14 mouse cellular contexts compared by ENCODE assay signal in genomic region chr5:77986449-77987047, GRCm38 (mm10).
A peak's percentile ranks its signal among the peaks of the same experiment; 100 is the strongest.
DNase-seq lines count a peak whose midpoint lies in the region; ATAC-seq and TF ChIP-seq lines count a peak whose summit lies in the region.
"Had no signal": no experiment of that assay in that cellular context is flagged by ENCODE, and none has a peak within 500 bp of the region (broad histone marks: within the 10 kb centered on the region; RNA-seq: fewer than 3 reads in every experiment).

No protein-coding gene starts in this region.

- no peaks in the 10 kb centered on the region for H3K9me3 ChIP-seq in limb, embryonic 14.5 days (ENCODE audit: control insufficient read depth, low read length)
- H3K9me3 ChIP-seq in limb, embryonic 10.5 days (replicated peaks): no peaks in the 10 kb centered on the region
- no peaks in the 10 kb centered on the region for H3K9me3 ChIP-seq in hindbrain, embryonic 13.5 days

- no peaks in the 10 kb centered on the region for H3K4me1 ChIP-seq in limb, embryonic 14.5 days (ENCODE audit: control insufficient read depth, insufficient read depth, low read length)
- H3K4me1 ChIP-seq in limb, embryonic 10.5 days: no peaks in the 10 kb centered on the region
- 0 out of 2 replicates have a peak, but pooled peaks cover 3% of the 10 kb centered on the region for H3K4me1 ChIP-seq in hindbrain, embryonic 13.5 days (replicated peaks)

- ATAC-seq in limb, embryonic 14.5 days (ENCODE audit: low FRiP score, low read depth): no peak
- ATAC-seq in hindbrain, embryonic 13.5 days (ENCODE audit: low FRiP score): peak; percentile 49; the same call in 1 of the 2 replicates
- ATAC-seq: midbrain, embryonic 16.5 days had no signal

- H3K4me3 ChIP-seq in limb, embryonic 14.5 days (replicated peaks; ENCODE audit: low read length): no peak overlapping the region
- H3K4me3 ChIP-seq in limb, embryonic 10.5 days: no peak overlapping the region
- H3K4me3 ChIP-seq in hindbrain, embryonic 13.5 days: no peak overlapping the region

- 80% methylated on average over 10 of the region's 10 CpGs for WGBS in limb, embryonic 14.5 days
- WGBS in limb, embryonic 10.5 days: 85% methylated on average over 10 of the region's 10 CpGs
- 32% methylated on average over 10 of the region's 10 CpGs for WGBS in hindbrain, embryonic 13.5 days

- peak; percentile 8 for DNase-seq in cerebellum, adult 11-12 months
- DNase-seq in cerebellum, postnatal 36 days: no peak
- DNase-seq in limb, embryonic 14.5 days (ENCODE audit: low spot score): peak; percentile 2
- no peak for DNase-seq in limb, embryonic 10.5 days (ENCODE audit: low spot score)
- peak; percentile 67 for DNase-seq in retina, embryonic 14.5 days (ENCODE audit: low spot score)
- no peak for DNase-seq in kidney, postnatal 14 days
- DNase-seq in right cerebral cortex, postnatal 10 days (ENCODE audit: low spot score in 2 of 2): no peak
- DNase-seq: heart, postnatal 10 days; kidney, adult 11 months; lung, postnatal 14 days; thymus, adult 18-20 months had no signal

- no peak overlapping the region for H3K4me2 ChIP-seq in limb, embryonic 14.5 days (replicated peaks; ENCODE audit: low read depth, low read length, severe bottlenecking)
- H3K4me2 ChIP-seq in hindbrain, embryonic 13.5 days: no peak overlapping the region
- H3K4me2 ChIP-seq: liver, embryonic 11.5 days had no signal

- no peaks in the 10 kb centered on the region for H3K36me3 ChIP-seq in limb, embryonic 14.5 days (ENCODE audit: control insufficient read depth, insufficient read depth, low read length)
- H3K36me3 ChIP-seq in limb, embryonic 10.5 days: no peaks in the 10 kb centered on the region
- no peaks in the 10 kb centered on the region for H3K36me3 ChIP-seq in hindbrain, embryonic 13.5 days

- no peak for TF ChIP-seq POLR2A in limb, embryonic 14.5 days (IDR thresholded peaks at IDR 0.05; ENCODE audit: borderline replicate concordance, extremely low read depth, insufficient read depth, insufficient read length)

- no peak overlapping the region for H3K9ac ChIP-seq in limb, embryonic 14.5 days (ENCODE audit: low read depth, low read length, severe bottlenecking)
- H3K9ac ChIP-seq in hindbrain, embryonic 13.5 days: no peak overlapping the region

- no peak overlapping the region for H3K27ac ChIP-seq in limb, embryonic 14.5 days (replicated peaks; ENCODE audit: low read depth, low read length)
- no peak overlapping the region for H3K27ac ChIP-seq in limb, embryonic 10.5 days
- no peak overlapping the region for H3K27ac ChIP-seq in hindbrain, embryonic 13.5 days

- no peaks in the 10 kb centered on the region for H3K27me3 ChIP-seq in limb, embryonic 14.5 days (ENCODE audit: control insufficient read depth, insufficient read depth, low read length)
- H3K27me3 ChIP-seq in limb, embryonic 10.5 days (ENCODE audit: low read depth, poor library complexity, severe bottlenecking): no peaks in the 10 kb centered on the region
- H3K27me3 ChIP-seq in hindbrain, embryonic 13.5 days: no peaks in the 10 kb centered on the region

Comparison
In these comparisons a context has a peak if more than half of its experiments do, and no peak if none do; other contexts are left out.
1. DNase-seq: peak in cerebellum, adult 11-12 months (single experiment), limb, embryonic 14.5 days (single experiment) and retina, embryonic 14.5 days (single experiment); none in cerebellum, postnatal 36 days (0 of 2), limb, embryonic 10.5 days (single experiment), kidney, postnatal 14 days (single experiment) and right cerebral cortex, postnatal 10 days (0 of 2).